Mouse (Mus musculus) MEL-GATA-1-ER (cell line): ENCODE results near the gene Chrna10.

Source experiments
- DNase-seq: peaks from one replicate; pipeline ENCODE4 v3.0.0-alpha.2; 2012; ENCODE audit warnings: low read depth; ENCODE audit errors: extremely low read depth

The Chrna10 gene

GRCm38 (mm10) chr7:102116579-102117331 lies at the start of gene Chrna10:
Gene Chrna10 (minus strand): TSS chr7:102116828.
- DNase-seq: no peak

GRCm38 (mm10) chr7:102153691-102154090 lies 37.1 kb upstream of the Chrna10 start:
- no peak for DNase-seq

GRCm38 (mm10) chr7:102137898-102138297 lies 21.3 kb upstream of the Chrna10 start:
- DNase-seq: no peak

- peak; percentile 18 for DNase-seq
These were observed 20.8 kb upstream of the Chrna10 start for GRCm38 (mm10) chr7:102137464-102137863.

- DNase-seq: no peak
These were observed 15.8 kb upstream of the Chrna10 start for GRCm38 (mm10) chr7:102132395-102132794.

- no peak for DNase-seq
These were observed 3.7 kb upstream of the Chrna10 start for GRCm38 (mm10) chr7:102120326-102120725.

- no peak for DNase-seq
These were observed 754 bp upstream of the Chrna10 start for GRCm38 (mm10) chr7:102117382-102117781.

- no peak for DNase-seq
These were observed 3.4 kb downstream of the Chrna10 start for GRCm38 (mm10) chr7:102113151-102113729.

- DNase-seq: no peak
These were observed 6.9 kb downstream of the Chrna10 start for GRCm38 (mm10) chr7:102109746-102110145.

GRCm38 (mm10) chr7:102109171-102109570 lies 7.5 kb downstream of the Chrna10 start, which contains the start of gene Art5:
Gene Art5 (minus strand): TSS chr7:102109489.
- DNase-seq: no peak

GRCm38 (mm10) chr7:102108206-102108605 lies 8.4 kb downstream of the Chrna10 start:
- DNase-seq: no peak

GRCm38 (mm10) chr7:102106700-102107141 lies 9.9 kb downstream of the Chrna10 start:
- no peak for DNase-seq

GRCm38 (mm10) chr7:102104126-102104525 lies 12.5 kb downstream of the Chrna10 start:
- DNase-seq: no peak

GRCm38 (mm10) chr7:102103555-102103954 lies 13.1 kb downstream of the Chrna10 start:
- no peak for DNase-seq

- DNase-seq: no peak
These were observed 13.9 kb downstream of the Chrna10 start for GRCm38 (mm10) chr7:102102696-102103095.

- DNase-seq: no peak
These were observed 14.4 kb downstream of the Chrna10 start for GRCm38 (mm10) chr7:102102241-102102640.

- no peak for DNase-seq
These were observed 15.1 kb downstream of the Chrna10 start, which contains the start of gene Art1 for GRCm38 (mm10) chr7:102101487-102101886. Gene Art1 (plus strand): TSS chr7:102101743.

- no peak for DNase-seq
These were observed 15.8 kb downstream of the Chrna10 start for GRCm38 (mm10) chr7:102100868-102101267.

GRCm38 (mm10) chr7:102099760-102100661 lies 16.6 kb downstream of the Chrna10 start:
- DNase-seq: no peak

- no peak for DNase-seq
These were observed 29.3 kb downstream of the Chrna10 start for GRCm38 (mm10) chr7:102087336-102087735.

GRCm38 (mm10) chr7:102084041-102084696 lies 32.5 kb downstream of the Chrna10 start:
- DNase-seq: no peak
